Mouse (Mus musculus): Measurements from ENCODE around the gene Susd4. TPM values are rescaled to one million over a fixed set of nuclear protein-coding genes. Genes with fewer than 3 reads are reported as not detected.

The Susd4 gene
- total and polyA plus RNA-seq, 3 experiments = not detected

DNA sequence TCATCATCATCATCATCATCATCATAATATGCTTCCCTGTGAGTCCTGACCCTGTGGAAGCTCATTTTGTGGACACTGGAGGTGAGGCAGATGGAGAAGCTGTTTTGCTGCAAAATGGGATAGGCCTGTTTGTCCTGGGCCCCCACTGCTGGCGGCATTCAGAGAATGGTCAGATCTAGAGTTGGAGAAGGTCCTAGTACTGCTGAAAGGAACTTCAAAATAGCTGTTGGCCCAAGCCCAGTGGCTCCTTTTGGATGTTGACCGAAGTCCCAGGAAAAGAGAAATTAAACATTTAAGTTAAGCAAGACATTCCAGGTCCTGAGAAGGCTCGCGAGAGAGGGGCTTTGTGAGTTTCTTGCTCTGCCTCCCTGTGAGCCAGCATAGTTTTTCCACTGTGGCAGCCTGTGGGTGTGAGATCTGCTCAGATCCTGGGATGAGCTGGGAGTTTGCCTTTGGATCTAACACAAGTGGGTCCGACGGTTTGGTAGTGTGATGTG lies 15.4 kb downstream of the Susd4 start:
- TF ChIP-seq KAT2A (IDR thresholded peaks at IDR 0.05; ENCODE audit: insufficient replicate concordance, low read length) = no peak
- no peak for TF ChIP-seq RCOR1 (conservative IDR thresholded peaks at IDR 0.05; ENCODE audit: low read depth, low read length)
- no peak for TF ChIP-seq NRF1 (IDR thresholded peaks at IDR 0.05; ENCODE audit: low read depth, low read length)
- TF ChIP-seq JUND (conservative IDR thresholded peaks at IDR 0.05; ENCODE audit: low read depth, low read length) = no peak
- no peak for TF ChIP-seq MYC (IDR thresholded peaks at IDR 0.05; ENCODE audit: low read depth, low read length)
- no peak for TF ChIP-seq CTCF (conservative IDR thresholded peaks at IDR 0.05 in 1 of 2, IDR thresholded peaks at IDR 0.05 in 1 of 2; ENCODE audit: low read depth in 2 of 2, low read length in 2 of 2)
- TF ChIP-seq GABPA (IDR thresholded peaks at IDR 0.05; ENCODE audit: insufficient replicate concordance, low read depth, low read length) = no peak
- Histone ChIP-seq H3K4me1 (ENCODE audit: control insufficient read depth in 1 of 2, insufficient read depth in 2 of 2) (peaks cover 0 to 6% of the 10 kb centered on the region in 2 experiments; a peak in 1 of 4 replicates), H3K9ac (ENCODE audit: insufficient read depth, low read depth) (no peak overlapping the region), H3K36me3 (replicated peaks in 1 of 2; ENCODE audit: control insufficient read depth in 1 of 2, insufficient read depth in 1 of 2, low read length in 1 of 2) (no peaks in the 10 kb centered on the region), H3K4me3 (replicated peaks in 1 of 3; ENCODE audit: low read depth in 2 of 3, low read length in 2 of 3, poor library complexity in 1 of 3) (no peak overlapping the region), H3K27ac (ENCODE audit: insufficient read depth, low read depth) (no peak overlapping the region), H3K4me2 (ENCODE audit: insufficient read depth, low read depth, poor library complexity, severe bottlenecking) (no peak overlapping the region), H3K27me3 (replicated peaks) (no peaks in the 10 kb centered on the region), H3K9me3 (replicated peaks; ENCODE audit: low read length) (no peaks in the 10 kb centered on the region), H3K79me2 (replicated peaks; ENCODE audit: control insufficient read depth, extremely low read depth, insufficient read depth, poor library complexity, severe bottlenecking) (no peaks in the 10 kb centered on the region)
- DNase-seq (ENCODE audit: extremely low read depth) = no peak
- dilution Hi-C loops (cut with MboI; ENCODE audit: extremely low pct_ligation_motif_present, extremely low pct_unique_long_range_greater_than_20kb, low sequenced_read_pairs) (no loop called here), in situ Hi-C loops (cut with MboI; ENCODE audit: low pct_ligation_motif_present, low pct_unique_long_range_greater_than_20kb, low sequenced_read_pairs) (loop anchor here (25.0 kb wide), 1 partner anchor 217 kb away; the partner anchor contains the start of gene Capn8)

DNA sequence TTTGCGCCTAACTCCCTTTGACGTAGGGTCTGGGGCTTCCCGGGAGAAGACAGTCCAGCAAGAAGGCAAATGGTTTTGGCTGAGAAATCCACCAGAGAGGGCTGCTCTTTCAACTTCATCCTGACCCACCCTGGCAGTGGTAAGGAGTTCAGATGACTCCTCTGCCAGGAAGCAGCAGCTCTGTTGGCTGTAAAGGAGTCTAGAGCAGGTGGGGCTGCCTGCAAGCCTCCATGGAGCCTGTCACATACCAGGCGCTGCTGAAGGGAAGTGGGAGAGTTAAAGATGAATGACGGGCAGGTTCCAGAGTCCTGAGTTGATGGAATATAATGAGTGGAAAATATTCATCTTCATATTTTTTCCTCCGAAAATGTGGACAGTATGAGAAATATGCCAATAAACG lies 20.1 kb downstream of the Susd4 start:
- Histone ChIP-seq H3K4me1 (ENCODE audit: control insufficient read depth in 1 of 2, insufficient read depth in 2 of 2) (peaks cover 0 to 7% of the 10 kb centered on the region in 2 experiments; a peak in 2 of 4 replicates), H3K36me3 (replicated peaks in 1 of 2; ENCODE audit: control insufficient read depth in 1 of 2, insufficient read depth in 1 of 2, low read length in 1 of 2) (no peaks in the 10 kb centered on the region), H3K4me3 (replicated peaks in 1 of 3; ENCODE audit: low read depth in 2 of 3, low read length in 2 of 3, poor library complexity in 1 of 3) (no peak overlapping the region), H3K9ac (ENCODE audit: insufficient read depth, low read depth) (no peak overlapping the region), H3K27me3 (replicated peaks) (no peaks in the 10 kb centered on the region), H3K4me2 (ENCODE audit: insufficient read depth, low read depth, poor library complexity, severe bottlenecking) (no peak overlapping the region), H3K27ac (ENCODE audit: insufficient read depth, low read depth) (no peak overlapping the region), H3K9me3 (replicated peaks; ENCODE audit: low read length) (no peaks in the 10 kb centered on the region), H3K79me2 (replicated peaks; ENCODE audit: control insufficient read depth, extremely low read depth, insufficient read depth, poor library complexity, severe bottlenecking) (no peaks in the 10 kb centered on the region)
- DNase-seq (ENCODE audit: extremely low read depth) = no peak
- TF ChIP-seq MAFK (IDR thresholded peaks at IDR 0.05; ENCODE audit: insufficient replicate concordance, low read length) (no peak), JUN (IDR thresholded peaks at IDR 0.05; ENCODE audit: insufficient read depth, low read depth, low read length) (no peak), RAD21 (IDR thresholded peaks at IDR 0.05; ENCODE audit: low read depth, low read length) (no peak), E2F4 (IDR thresholded peaks at IDR 0.05; ENCODE audit: insufficient replicate concordance, low read depth, low read length) (no peak), SMC3 (IDR thresholded peaks at IDR 0.05; ENCODE audit: low read depth, low read length) (no peak), TCF12 (IDR thresholded peaks at IDR 0.05; ENCODE audit: low read depth, low read length) (no peak), HCFC1 (IDR thresholded peaks at IDR 0.05; ENCODE audit: low read depth, low read length) (no peak), MAX (IDR thresholded peaks at IDR 0.05; ENCODE audit: low read length) (no peak)
- dilution Hi-C loops (cut with MboI; ENCODE audit: extremely low pct_ligation_motif_present, extremely low pct_unique_long_range_greater_than_20kb, low sequenced_read_pairs) = no loop called here
- in situ Hi-C loops (cut with MboI; ENCODE audit: low pct_ligation_motif_present, low pct_unique_long_range_greater_than_20kb, low sequenced_read_pairs) = loop anchor here (25.0 kb wide), 1 partner anchor 221 kb away; the partner anchor contains the start of gene Capn8

Measured in CH12.LX (cell line).